Comparison of ENCODE assay signal across 9 mouse cellular contexts in the genomic region with DNA sequence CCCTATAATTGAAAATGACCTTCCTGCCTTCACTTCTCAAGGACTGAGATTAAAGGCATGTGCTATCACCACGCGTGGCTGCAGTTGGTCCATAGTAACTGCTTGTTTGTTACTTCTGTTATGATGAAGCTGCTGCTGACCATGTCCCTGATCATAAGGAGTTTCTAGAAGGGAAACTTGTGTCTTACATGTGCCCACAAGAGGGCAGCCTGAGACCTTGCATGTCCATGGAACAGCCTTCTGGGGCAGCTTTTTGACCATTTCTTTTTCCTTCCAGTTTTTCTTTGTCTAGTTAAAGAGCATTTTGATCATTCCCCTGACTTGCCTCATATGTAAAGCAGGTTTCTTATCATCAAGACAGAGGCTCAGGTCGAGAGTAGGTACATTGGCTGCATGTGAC. TPM values are rescaled to one million over a fixed set of nuclear protein-coding genes. Genes with fewer than 3 reads are reported as not detected.
A peak's percentile ranks its signal among the peaks of the same experiment; 100 is the strongest.
DNase-seq lines count a peak whose midpoint lies in the region; ATAC-seq and TF ChIP-seq lines count a peak whose summit lies in the region.
"Had no signal": no experiment of that assay in that cellular context is flagged by ENCODE, and none has a peak within 500 bp of the region (broad histone marks: within the 10 kb centered on the region; RNA-seq: fewer than 3 reads in every experiment).

No protein-coding gene starts in this region.

- peak; percentile 41 for DNase-seq in kidney, adult 2 months
- peak; percentile 27 for DNase-seq in ES-CJ7 (ENCODE audit: low read depth, low spot score)
- peak; percentile 14 for DNase-seq in adrenal gland, adult 8-10 months
- DNase-seq in embryo, embryonic 9.5 days (ENCODE audit: extremely low spot score), result peak; percentile 11
- DNase-seq in kidney, postnatal 25 days, result peak; percentile 44 to 53

- no peak overlapping the region for H3K27ac ChIP-seq in kidney, adult 2 months (ENCODE audit: insufficient read depth, low read depth, low read length)
- H3K27ac ChIP-seq in kidney, embryonic 16.5 days (ENCODE audit: low read length), result no peak overlapping the region
- H3K27ac ChIP-seq in intestine, embryonic 16.5 days (ENCODE audit: low read length), result no peak overlapping the region
- H3K27ac ChIP-seq: limb, embryonic 12.5 days had no signal

- no peak for TF ChIP-seq POLR2A in kidney, adult 2 months (IDR thresholded peaks at IDR 0.05; ENCODE audit: low read depth, low read length)

- no peak overlapping the region for H3K4me3 ChIP-seq in kidney, adult 2 months (ENCODE audit: insufficient read depth, low read depth, low read length)
- H3K4me3 ChIP-seq in kidney, embryonic 16.5 days (ENCODE audit: low read length), result no peak overlapping the region
- no peak overlapping the region for H3K4me3 ChIP-seq in intestine, embryonic 16.5 days (ENCODE audit: low read length)
- H3K4me3 ChIP-seq: limb, embryonic 12.5 days had no signal

- 18% methylated on average over 3 of the region's 3 CpGs for WGBS in kidney, adult 2 months
- WGBS in kidney, embryonic 16.5 days, result 40% methylated on average over 3 of the region's 3 CpGs
- 34% methylated on average over 3 of the region's 3 CpGs for WGBS in intestine, embryonic 16.5 days

- peaks cover 3% of the 10 kb centered on the region; the same call in 1 of the 2 replicates for H3K9me3 ChIP-seq in kidney, embryonic 16.5 days (ENCODE audit: low read length)
- no peaks in the 10 kb centered on the region for H3K9me3 ChIP-seq in intestine, embryonic 16.5 days (ENCODE audit: control insufficient read depth, low read length)
- H3K9me3 ChIP-seq: limb, embryonic 12.5 days had no signal

- peak; percentile 56 for TF ChIP-seq CTCF in kidney, adult 2 months (conservative IDR thresholded peaks at IDR 0.05; ENCODE audit: insufficient read depth, insufficient read length, low read depth, low read length)

- H3K9ac ChIP-seq in kidney, embryonic 16.5 days (replicated peaks; ENCODE audit: low read length), result no peak overlapping the region
- no peak overlapping the region for H3K9ac ChIP-seq in intestine, embryonic 16.5 days (ENCODE audit: low read depth, low read length)
- H3K9ac ChIP-seq: limb, embryonic 12.5 days had no signal

- H3K27me3 ChIP-seq in kidney, adult 2 months (replicated peaks; ENCODE audit: control insufficient read depth, insufficient read depth, low read length), result no peaks in the 10 kb centered on the region
- H3K27me3 ChIP-seq in kidney, embryonic 16.5 days (ENCODE audit: insufficient read depth, low read length), result no peaks in the 10 kb centered on the region; the same call in 1 of the 2 replicates
- H3K27me3 ChIP-seq in intestine, embryonic 16.5 days (replicated peaks; ENCODE audit: control insufficient read depth, insufficient read depth, low read length), result no peaks in the 10 kb centered on the region
- H3K27me3 ChIP-seq: limb, embryonic 12.5 days had no signal

- no peak overlapping the region for H3K4me2 ChIP-seq in kidney, embryonic 16.5 days (replicated peaks; ENCODE audit: low read depth, low read length)
- no peak overlapping the region for H3K4me2 ChIP-seq in intestine, embryonic 16.5 days (ENCODE audit: low read depth, low read length)
- H3K4me2 ChIP-seq: limb, embryonic 12.5 days had no signal

- H3K4me1 ChIP-seq in kidney, adult 2 months (ENCODE audit: control insufficient read depth, insufficient read depth, low read length), result no peaks in the 10 kb centered on the region
- H3K4me1 ChIP-seq in kidney, embryonic 16.5 days (ENCODE audit: insufficient read depth, low read length), result no peaks in the 10 kb centered on the region
- no peaks in the 10 kb centered on the region for H3K4me1 ChIP-seq in intestine, embryonic 16.5 days (ENCODE audit: control insufficient read depth, insufficient read depth, low read length)
- H3K4me1 ChIP-seq: limb, embryonic 12.5 days had no signal

- H3K36me3 ChIP-seq in kidney, adult 2 months (ENCODE audit: control insufficient read depth, insufficient read depth, low read length), result no peaks in the 10 kb centered on the region
- no peaks in the 10 kb centered on the region for H3K36me3 ChIP-seq in kidney, embryonic 16.5 days (ENCODE audit: insufficient read depth, low read length)
- no peaks in the 10 kb centered on the region for H3K36me3 ChIP-seq in intestine, embryonic 16.5 days (ENCODE audit: control insufficient read depth, insufficient read depth, low read length)
- H3K36me3 ChIP-seq: limb, embryonic 12.5 days had no signal

- no peak for ATAC-seq in kidney, embryonic 16.5 days (ENCODE audit: low FRiP score, low TSS enrichment)
- peak; percentile 93 for ATAC-seq in megakaryocyte progenitor cell, adult 5-6 weeks (replicated peaks; ENCODE audit: poor library complexity)
- no peak for ATAC-seq in intestine, embryonic 16.5 days

RNA-seq across cellular contexts. Expression of a gene that starts 27.8 kb away (rescaled TPM):
- polyA plus RNA-seq in kidney, adult 2 months (2012; rRNA removed), result 0.07 and 0.14 TPM in 2 replicates
- 2.4 and 2.8 TPM in 2 replicates for polyA plus RNA-seq in kidney, embryonic 16.5 days (2015; fragmentation: Nextera tagmentation; extraction: Ambion mirVana)
- total RNA-seq in adrenal gland, adult 8-10 months (2022), result 1 to 10 TPM; 3.1 to 5.7 (median 4.5) TPM
- total RNA-seq in megakaryocyte progenitor cell, adult 5-6 weeks (2015), result not detected in 2 replicates
- 0.10 and 0.12 TPM in 2 replicates for total RNA-seq in megakaryocyte progenitor cell, adult 5-6 weeks (2017)
- 1.3 TPM in 2 replicates for polyA plus RNA-seq in intestine, embryonic 16.5 days (2015; fragmentation: Nextera tagmentation; extraction: Ambion mirVana)
